Mouse (Mus musculus) stomach, embryonic 15.5 days (tissue): ENCODE measurements at regions not wholly inside any gene's neighbourhood (a gene's known extent, or its start where the extent isn't known, plus 50 kb on each side); places are given as distances from the start of the nearest gene placed in this dataset.
A peak's percentile ranks its signal among the peaks of the same experiment; 100 is the strongest.

Source experiments
- ATAC-seq: fragments of 200-750 bp; cut with Nextera tagmentation; 2 replicates; pipeline ENCODE4 v1.8.0; 2017; ENCODE audit warnings: low read depth, moderate number of reproducible peaks, moderate TSS enrichment; ENCODE audit not compliant: insufficient read depth, low FRiP score
- H3K27ac ChIP-seq: fragments of 300-500 bp; sonication (generic); 2 replicates; pipeline ENCODE4 v1.5.1; 2015; ENCODE audit warnings: mild to moderate bottlenecking, inconsistent platforms
- H3K27me3 ChIP-seq: fragments of 300-500 bp; sonication (generic); replicated peaks from 2 replicates; pipeline ENCODE4 v1.6.1; 2015; ENCODE audit warnings: inconsistent platforms
- H3K36me3 ChIP-seq: fragments of 300-500 bp; sonication (generic); 2 replicates; pipeline ENCODE4 v1.6.1; 2015; ENCODE audit warnings: inconsistent platforms
- H3K4me1 ChIP-seq: fragments of 300-500 bp; sonication (generic); 2 replicates; pipeline ENCODE4 v1.6.1; 2015; ENCODE audit warnings: inconsistent platforms
- H3K4me2 ChIP-seq: fragments of 300-500 bp; sonication (generic); 2 replicates; pipeline ENCODE4 v1.6.1; 2015; ENCODE audit warnings: mild to moderate bottlenecking, inconsistent platforms
- H3K4me3 ChIP-seq: fragments of 300-500 bp; sonication (generic); replicated peaks from 2 replicates; pipeline ENCODE4 v1.5.1; 2015; ENCODE audit warnings: inconsistent platforms
- H3K9ac ChIP-seq: fragments of 300-500 bp; sonication (generic); 2 replicates; pipeline ENCODE4 v1.6.1; 2015; ENCODE audit warnings: inconsistent platforms
- H3K9me3 ChIP-seq: fragments of 300-500 bp; sonication (generic); 2 replicates; pipeline ENCODE4 v1.6.1; 2016; ENCODE audit warnings: inconsistent platforms
- WGBS: fragments of 180-500 bp; shearing (Covaris S2); methylation state at CpG from one replicate; pipeline ENCODE4 v1.1.7; 2015; 5-methylcytosine and 5-hydroxymethylcytosine counted together

DNA sequence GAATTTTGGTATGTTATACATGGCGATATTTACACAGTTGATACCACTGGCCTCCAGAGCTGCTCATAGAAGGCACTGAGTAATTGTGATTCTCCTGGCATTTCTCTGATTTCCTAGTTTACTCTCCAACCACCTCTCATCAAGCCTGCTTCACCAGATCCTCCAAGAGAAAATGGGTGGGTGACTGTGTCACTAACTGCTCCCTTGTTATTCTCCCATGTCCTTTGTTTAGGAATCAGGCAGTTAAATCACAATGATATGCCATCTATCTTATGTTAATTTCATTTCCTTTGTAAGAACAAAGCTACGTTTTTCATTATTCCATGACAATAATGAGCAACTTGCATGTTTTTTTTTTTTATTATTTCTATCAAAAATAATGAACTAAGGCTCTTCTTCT lies 122.3 kb upstream of the Nrp1 start:
- Histone ChIP-seq H3K4me1 (no peaks in the 10 kb centered on the region), H3K9ac (no peak overlapping the region), H3K4me3 (no peak overlapping the region), H3K9me3 (no peaks in the 10 kb centered on the region), H3K4me2 (no peak overlapping the region), H3K36me3 (no peaks in the 10 kb centered on the region), H3K27ac (no peak overlapping the region), H3K27me3 (no peaks in the 10 kb centered on the region)
- no peak for ATAC-seq
- 84% methylated on average over 2 of the region's 2 CpGs for WGBS

- Histone ChIP-seq H3K36me3 (no peaks in the 10 kb centered on the region), H3K9ac (no peak overlapping the region), H3K4me1 (no peaks in the 10 kb centered on the region), H3K9me3 (no peaks in the 10 kb centered on the region), H3K27ac (no peak overlapping the region), H3K4me3 (no peak overlapping the region), H3K4me2 (no peak overlapping the region), H3K27me3 (no peaks in the 10 kb centered on the region)
- WGBS = 84% methylated on average over 2 of the region's 2 CpGs
- ATAC-seq = no peak
Measured at GRCm38 (mm10) chr8:128238948-128239347, 119.5 kb upstream of the Nrp1 start.

- H3K36me3 ChIP-seq = no peaks in the 10 kb centered on the region
- H3K4me1 ChIP-seq = no peaks in the 10 kb centered on the region
- ATAC-seq = no peak
- H3K9ac ChIP-seq = no peak overlapping the region
- no peaks in the 10 kb centered on the region for H3K27me3 ChIP-seq
- H3K27ac ChIP-seq = no peak overlapping the region
- H3K4me2 ChIP-seq = no peak overlapping the region
- WGBS = 33% methylated on average over 1 of the region's 1 CpGs
- no peaks in the 10 kb centered on the region for H3K9me3 ChIP-seq
- H3K4me3 ChIP-seq = no peak overlapping the region
Measured at GRCm38 (mm10) chr8:128239783-128240182, 118.6 kb upstream of the Nrp1 start.

GRCm38 (mm10) chr8:128241200-128241599 lies 117.2 kb upstream of the Nrp1 start:
- Histone ChIP-seq H3K27ac (no peak overlapping the region), H3K4me2 (no peak overlapping the region), H3K9ac (no peak overlapping the region), H3K9me3 (no peaks in the 10 kb centered on the region), H3K36me3 (no peaks in the 10 kb centered on the region), H3K4me1 (no peaks in the 10 kb centered on the region), H3K27me3 (no peaks in the 10 kb centered on the region), H3K4me3 (no peak overlapping the region)
- WGBS = 94% methylated on average over 1 of the region's 1 CpGs
- no peak for ATAC-seq

GRCm38 (mm10) chr8:128242465-128243251 lies 115.7 kb upstream of the Nrp1 start:
- H3K4me2 ChIP-seq = no peak overlapping the region
- WGBS = 86% methylated on average over 3 of the region's 3 CpGs
- no peaks in the 10 kb centered on the region for H3K9me3 ChIP-seq
- no peaks in the 10 kb centered on the region for H3K36me3 ChIP-seq
- H3K4me3 ChIP-seq = no peak overlapping the region
- H3K27ac ChIP-seq = no peak overlapping the region
- H3K4me1 ChIP-seq = no peaks in the 10 kb centered on the region
- H3K27me3 ChIP-seq = no peaks in the 10 kb centered on the region
- no peak for ATAC-seq
- H3K9ac ChIP-seq = no peak overlapping the region

- Histone ChIP-seq H3K27ac (no peak overlapping the region), H3K4me2 (no peak overlapping the region), H3K27me3 (no peaks in the 10 kb centered on the region), H3K4me1 (0 out of 2 replicates have a peak, but pooled peaks cover 3% of the 10 kb centered on the region), H3K4me3 (no peak overlapping the region), H3K9ac (no peak overlapping the region), H3K9me3 (no peaks in the 10 kb centered on the region), H3K36me3 (no peaks in the 10 kb centered on the region)
- whole genome bisulfite sequencing = 20% methylated on average over 2 of the region's 2 CpGs
- ATAC-seq = no peak
Measured at GRCm38 (mm10) chr8:128251723-128252122, 106.7 kb upstream of the Nrp1 start.

GRCm38 (mm10) chr8:128260836-128261235 lies 97.6 kb upstream of the Nrp1 start:
- no peaks in the 10 kb centered on the region for H3K27me3 ChIP-seq
- H3K27ac ChIP-seq = no peak overlapping the region
- no peak overlapping the region for H3K9ac ChIP-seq
- no peaks in the 10 kb centered on the region for H3K9me3 ChIP-seq
- no peak overlapping the region for H3K4me2 ChIP-seq
- peaks cover 5% of the 10 kb centered on the region; the same call in 1 of the 2 replicates for H3K4me1 ChIP-seq
- WGBS = 87% methylated on average over 3 of the region's 3 CpGs
- no peak overlapping the region for H3K4me3 ChIP-seq
- no peak for ATAC-seq
- H3K36me3 ChIP-seq = no peaks in the 10 kb centered on the region

- H3K9me3 ChIP-seq = no peaks in the 10 kb centered on the region
- H3K27ac ChIP-seq = no peak overlapping the region
- H3K27me3 ChIP-seq = no peaks in the 10 kb centered on the region
- no peak overlapping the region for H3K4me2 ChIP-seq
- no peak overlapping the region for H3K9ac ChIP-seq
- ATAC-seq = no peak
- H3K36me3 ChIP-seq = no peaks in the 10 kb centered on the region
- no peak overlapping the region for H3K4me3 ChIP-seq
- 88% methylated on average over 3 of the region's 3 CpGs for WGBS
- peaks cover 5% of the 10 kb centered on the region; the same call in 1 of the 2 replicates for H3K4me1 ChIP-seq
Measured at GRCm38 (mm10) chr8:128261367-128261766, 97.0 kb upstream of the Nrp1 start.

DNA sequence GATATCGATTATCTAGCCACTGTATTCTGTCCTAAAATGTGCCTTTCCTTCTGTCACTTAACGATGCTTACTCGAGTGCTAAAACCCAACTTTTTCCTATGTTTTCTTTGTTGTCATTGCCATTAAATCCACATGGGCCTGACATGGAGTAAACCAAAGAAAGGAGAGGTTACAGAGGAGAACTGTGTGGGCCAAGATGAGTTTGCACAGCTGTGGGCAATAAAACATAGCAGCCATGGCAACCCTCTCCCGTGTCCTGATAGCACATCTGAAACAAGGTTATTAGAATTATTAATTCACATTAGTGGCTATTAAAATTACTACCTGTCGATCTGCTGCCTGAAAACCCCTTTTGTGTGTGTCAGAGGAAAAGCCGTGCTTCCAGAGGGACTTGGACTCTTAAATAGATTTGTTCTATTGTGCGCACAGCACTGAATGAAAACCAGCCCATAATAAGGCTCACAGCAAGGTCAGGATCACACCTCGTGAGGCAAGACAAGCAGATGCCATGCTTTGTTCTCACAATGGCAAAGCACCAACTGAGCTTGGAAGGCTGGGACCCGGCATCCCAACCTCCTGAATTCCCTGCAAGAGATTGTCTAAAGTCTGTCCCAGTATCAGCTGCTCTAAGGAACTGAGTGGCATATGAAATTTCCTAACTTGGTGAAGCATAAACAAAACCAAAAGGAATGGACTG lies 95.0 kb upstream of the Nrp1 start:
- Histone ChIP-seq H3K27ac (no peak overlapping the region), H3K36me3 (no peaks in the 10 kb centered on the region), H3K4me2 (no peak overlapping the region), H3K4me1 (peaks cover 16% of the 10 kb centered on the region; the same call in 1 of the 2 replicates), H3K9ac (no peak overlapping the region), H3K9me3 (no peaks in the 10 kb centered on the region), H3K27me3 (no peaks in the 10 kb centered on the region), H3K4me3 (no peak overlapping the region)
- peak; percentile 64; the same call in 1 of the 2 replicates for ATAC-seq
- WGBS = 47% methylated on average over 9 of the region's 9 CpGs

GRCm38 (mm10) chr8:128267261-128267660 lies 91.1 kb upstream of the Nrp1 start:
- ATAC-seq = no peak
- no peaks in the 10 kb centered on the region for H3K27me3 ChIP-seq
- no peaks in the 10 kb centered on the region for H3K9me3 ChIP-seq
- H3K4me1 ChIP-seq = peaks cover 16% of the 10 kb centered on the region; the same call in 1 of the 2 replicates
- H3K4me3 ChIP-seq = no peak overlapping the region
- no peak overlapping the region for H3K4me2 ChIP-seq
- H3K36me3 ChIP-seq = no peaks in the 10 kb centered on the region
- H3K27ac ChIP-seq = 0 out of 2 replicates have a peak overlapping the region, but pooled peaks have one; percentile 35
- 40% methylated on average over 4 of the region's 4 CpGs for WGBS
- no peak overlapping the region for H3K9ac ChIP-seq

DNA sequence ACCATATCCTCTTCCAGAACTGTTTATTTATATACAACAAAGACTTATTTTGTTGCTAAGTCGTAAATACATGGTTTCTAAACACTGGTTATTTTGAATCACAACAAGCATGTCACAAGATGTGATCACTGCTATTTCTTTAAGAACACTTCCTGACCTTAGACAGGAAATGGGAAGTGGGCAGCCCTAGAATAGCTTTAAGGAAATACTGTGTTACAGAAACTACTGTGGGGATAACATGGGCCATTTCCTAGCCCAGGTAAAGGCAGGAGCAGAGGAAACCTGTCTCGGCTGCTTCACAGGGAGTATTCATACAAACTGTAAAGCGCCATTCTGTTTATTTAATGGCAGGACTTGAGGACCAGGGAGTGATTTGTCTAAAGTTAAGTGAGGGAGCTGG lies 90.4 kb upstream of the Nrp1 start:
- no peaks in the 10 kb centered on the region for H3K36me3 ChIP-seq
- no peaks in the 10 kb centered on the region for H3K27me3 ChIP-seq
- no peaks in the 10 kb centered on the region for H3K9me3 ChIP-seq
- H3K4me1 ChIP-seq = peaks cover 18% of the 10 kb centered on the region; the same call in 1 of the 2 replicates
- H3K9ac ChIP-seq = no peak overlapping the region
- H3K4me2 ChIP-seq = no peak overlapping the region
- no peak for ATAC-seq
- peak overlapping the region; percentile 21; the same call in 1 of the 2 replicates for H3K27ac ChIP-seq
- 44% methylated on average over 3 of the region's 3 CpGs for WGBS
- no peak overlapping the region for H3K4me3 ChIP-seq

DNA sequence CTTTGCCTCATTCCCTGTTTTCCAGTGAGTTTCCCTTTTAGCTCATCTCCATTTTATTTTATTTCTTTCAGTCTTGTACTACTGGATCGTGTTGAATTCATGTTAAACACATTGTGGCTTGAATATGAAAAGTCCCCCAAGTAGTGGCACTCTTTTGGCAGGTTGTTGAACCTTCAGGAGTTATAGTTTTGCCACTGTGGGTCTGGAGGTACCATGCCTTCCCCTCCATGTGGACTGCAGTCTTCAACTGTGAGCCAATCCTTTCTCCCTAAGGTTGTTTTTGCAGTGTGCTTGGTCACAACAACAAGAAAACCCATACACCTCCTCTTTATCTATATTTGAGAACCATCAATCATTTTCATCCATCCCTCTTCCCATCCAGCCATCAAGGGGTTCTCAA lies 88.9 kb upstream of the Nrp1 start:
- Histone ChIP-seq H3K27me3 (no peaks in the 10 kb centered on the region), H3K4me1 (peaks cover 14% of the 10 kb centered on the region; the same call in 1 of the 2 replicates), H3K9ac (no peak overlapping the region), H3K27ac (no peak overlapping the region), H3K4me3 (no peak overlapping the region), H3K9me3 (no peaks in the 10 kb centered on the region), H3K36me3 (no peaks in the 10 kb centered on the region), H3K4me2 (no peak overlapping the region)
- WGBS = 90% methylated on average over 1 of the region's 1 CpGs
- ATAC-seq = no peak
